27 mouse cellular contexts compared by ENCODE assay signal in genomic region chr5:116712056-116712455, GRCm38 (mm10).
"Had no signal": no experiment of that assay in that cellular context is flagged by ENCODE, and none has a peak within 500 bp of the region (broad histone marks: within the 10 kb centered on the region; RNA-seq: fewer than 3 reads in every experiment).

No protein-coding gene starts in this region.

- H3K4me1 ChIP-seq: heart, embryonic 13.5 days; heart, embryonic 15.5 days; hindbrain, embryonic 13.5 days; hindbrain, embryonic 15.5 days; kidney, embryonic 15.5 days; limb, embryonic 13.5 days; limb, embryonic 15.5 days; liver, embryonic 12.5 days had no signal

- H3K27me3 ChIP-seq: heart, embryonic 13.5 days; heart, embryonic 15.5 days; hindbrain, embryonic 13.5 days; hindbrain, embryonic 15.5 days; kidney, embryonic 15.5 days; limb, embryonic 13.5 days; limb, embryonic 15.5 days; liver, embryonic 12.5 days had no signal

- H3K27ac ChIP-seq: heart, adult 2 months; heart, embryonic 13.5 days; heart, embryonic 15.5 days; hindbrain, embryonic 13.5 days; hindbrain, embryonic 15.5 days; hindbrain, postnatal 0 days; kidney, embryonic 15.5 days; kidney, postnatal 0 days; limb, embryonic 13.5 days; limb, embryonic 15.5 days; liver, embryonic 12.5 days; liver, embryonic 14.5 days had no signal

- DNase-seq: gastrocnemius, postnatal 14 days; gastrocnemius, postnatal 36 days; heart, adult 11 months; heart, adult 2 months; heart, postnatal 14 days; heart, postnatal 36 days; kidney, adult 11 months; kidney, adult 2 months; kidney, adult 9 months; kidney, postnatal 14 days; kidney, postnatal 36 days; layer of hippocampus, adult 9-11 months; layer of hippocampus, postnatal 36 days; left cerebral cortex, postnatal 4 days had no signal

- H3K9me3 ChIP-seq: heart, embryonic 13.5 days; heart, embryonic 15.5 days; hindbrain, embryonic 13.5 days; hindbrain, embryonic 15.5 days; kidney, embryonic 15.5 days; limb, embryonic 13.5 days; limb, embryonic 15.5 days had no signal

- ATAC-seq: hindbrain, postnatal 0 days; intestine, embryonic 16.5 days; liver, embryonic 12.5 days had no signal

- H3K36me3 ChIP-seq: heart, embryonic 13.5 days; heart, embryonic 15.5 days; hindbrain, embryonic 13.5 days; hindbrain, embryonic 15.5 days; kidney, embryonic 15.5 days; limb, embryonic 13.5 days; limb, embryonic 15.5 days; liver, embryonic 12.5 days had no signal

- H3K4me3 ChIP-seq: heart, adult 2 months; heart, embryonic 13.5 days; heart, embryonic 15.5 days; hindbrain, embryonic 13.5 days; hindbrain, embryonic 15.5 days; kidney, embryonic 15.5 days; limb, embryonic 13.5 days; limb, embryonic 15.5 days; liver, embryonic 12.5 days had no signal

- H3K9ac ChIP-seq: heart, embryonic 13.5 days; heart, embryonic 15.5 days; hindbrain, embryonic 13.5 days; hindbrain, embryonic 15.5 days; kidney, embryonic 15.5 days; limb, embryonic 13.5 days; limb, embryonic 15.5 days; liver, embryonic 12.5 days; liver, embryonic 14.5 days had no signal

- H3K4me2 ChIP-seq: heart, embryonic 11.5 days; heart, embryonic 13.5 days; heart, embryonic 15.5 days; hindbrain, embryonic 13.5 days; hindbrain, embryonic 15.5 days; kidney, embryonic 15.5 days; limb, embryonic 13.5 days; limb, embryonic 15.5 days; liver, embryonic 12.5 days had no signal
